ENCODE assay signal across 8 mouse cellular contexts in the genomic region with DNA sequence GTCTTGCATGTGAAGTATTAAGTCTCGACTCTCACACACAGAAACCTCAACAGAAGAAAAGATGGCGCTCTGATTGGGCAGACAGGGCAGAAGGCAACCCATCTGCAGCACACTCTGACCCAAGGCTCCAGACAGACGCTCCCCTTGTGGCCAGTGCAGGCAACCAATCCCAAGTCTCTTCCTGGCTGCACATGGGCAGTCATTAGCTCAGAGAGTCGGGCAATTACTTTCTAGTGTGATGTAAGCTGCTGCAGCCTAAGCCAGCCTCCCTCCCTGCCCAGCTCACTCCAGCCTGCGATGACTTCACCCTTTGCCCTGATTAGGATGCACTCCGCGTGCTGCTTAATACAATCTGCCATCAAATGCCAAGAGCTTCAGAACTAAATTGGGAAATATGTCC.
DNase-seq lines count a peak whose midpoint lies in the region; ATAC-seq and TF ChIP-seq lines count a peak whose summit lies in the region.

No protein-coding gene starts in this region.

- peaks cover 14% of the 10 kb centered on the region; the same call in 1 of the 2 replicates for H3K36me3 ChIP-seq in lung, postnatal 0 days (ENCODE audit: insufficient read depth, low read length)
- H3K36me3 ChIP-seq in intestine, embryonic 16.5 days (ENCODE audit: control insufficient read depth, insufficient read depth, low read length), result peaks cover 15% of the 10 kb centered on the region

- H3K4me3 ChIP-seq in lung, postnatal 0 days (ENCODE audit: low read depth, low read length), result no peak overlapping the region
- H3K4me3 ChIP-seq in lung, adult 2 months (replicated peaks; ENCODE audit: extremely low read depth, low read depth, low read length), result no peak overlapping the region
- no peak overlapping the region for H3K4me3 ChIP-seq in intestine, embryonic 16.5 days (ENCODE audit: low read length)

- no peak overlapping the region for H3K9ac ChIP-seq in lung, postnatal 0 days (replicated peaks; ENCODE audit: low read depth)
- H3K9ac ChIP-seq in intestine, embryonic 16.5 days (ENCODE audit: low read depth, low read length), result no peak overlapping the region

- ATAC-seq in lung, postnatal 0 days, result peak; percentile 59
- peak; percentile 55 for ATAC-seq in intestine, embryonic 16.5 days
- no peak for ATAC-seq in granulocyte monocyte progenitor cell, adult 5-6 weeks (replicated peaks; ENCODE audit: poor library complexity, severe bottlenecking)

- no peak for TF ChIP-seq EP300 in lung, postnatal 0 days (IDR thresholded peaks at IDR 0.05)

- H3K27me3 ChIP-seq in lung, postnatal 0 days (replicated peaks; ENCODE audit: insufficient read depth, low read length), result no peaks in the 10 kb centered on the region
- no peaks in the 10 kb centered on the region for H3K27me3 ChIP-seq in intestine, embryonic 16.5 days (replicated peaks; ENCODE audit: control insufficient read depth, insufficient read depth, low read length)

- H3K4me2 ChIP-seq in lung, postnatal 0 days (replicated peaks; ENCODE audit: low read depth, low read length), result no peak overlapping the region
- no peak overlapping the region for H3K4me2 ChIP-seq in intestine, embryonic 16.5 days (ENCODE audit: low read depth, low read length)

- no peak overlapping the region for H3K27ac ChIP-seq in lung, postnatal 0 days (ENCODE audit: low read length)
- H3K27ac ChIP-seq in intestine, embryonic 16.5 days (ENCODE audit: low read length), result no peak overlapping the region

- no peak for TF ChIP-seq POLR2A in lung, adult 2 months (IDR thresholded peaks at IDR 0.05; ENCODE audit: borderline replicate concordance, extremely low read depth, low read depth, low read length)

- no peaks in the 10 kb centered on the region for H3K9me3 ChIP-seq in lung, postnatal 0 days (ENCODE audit: low read length)
- no peaks in the 10 kb centered on the region for H3K9me3 ChIP-seq in intestine, embryonic 16.5 days (ENCODE audit: control insufficient read depth, low read length)

- peak; percentile 22; the same call in 1 of the 2 replicates for TF ChIP-seq CTCF in lung, postnatal 0 days (IDR thresholded peaks at IDR 0.05)
- no peak for TF ChIP-seq CTCF in lung, adult 2 months (IDR thresholded peaks at IDR 0.05; ENCODE audit: insufficient read depth, low read length)

- H3K4me1 ChIP-seq in lung, postnatal 0 days (ENCODE audit: insufficient read depth, low read depth, low read length), result no peaks in the 10 kb centered on the region
- peaks cover 6% of the 10 kb centered on the region for H3K4me1 ChIP-seq in lung, adult 2 months (ENCODE audit: control insufficient read depth, insufficient read depth, low read length)
- peaks cover 13% of the 10 kb centered on the region for H3K4me1 ChIP-seq in intestine, embryonic 16.5 days (ENCODE audit: control insufficient read depth, insufficient read depth, low read length)

- 48% methylated on average over 7 of the region's 7 CpGs for WGBS in lung, postnatal 0 days
- WGBS in lung, adult 2 months, result 57% methylated on average over 7 of the region's 7 CpGs
- WGBS in intestine, embryonic 16.5 days, result 38% methylated on average over 7 of the region's 7 CpGs

- DNase-seq in lung, postnatal 0 days (ENCODE audit: low spot score), result peak; percentile 44
- no peak for DNase-seq in lung, adult 2 months
- peak; percentile 70 for DNase-seq in cerebellum, adult 8-10 months
- DNase-seq in heart, adult 11 months, result peak; percentile 96
- DNase-seq in retina, postnatal 1 day, result peak; percentile 90
- DNase-seq in ovary, postnatal 14 days (ENCODE audit: low spot score), result no peak

Comparison
In these comparisons a context has a peak if more than half of its experiments do, and no peak if none do; other contexts are left out.
1. DNase-seq: peak in lung, postnatal 0 days (single experiment), cerebellum, adult 8-10 months (single experiment), heart, adult 11 months (single experiment) and retina, postnatal 1 day (single experiment); none in lung, adult 2 months (single experiment) and ovary, postnatal 14 days (single experiment).